Mouse (Mus musculus): ENCODE data around the gene Tstd2. TPM values are rescaled to one million over a fixed set of nuclear protein-coding genes. Genes with fewer than 3 reads are reported as not detected.

Tstd2 gene
- polyA plus RNA-seq, 1 experiment from 2014 or later = 32.7 TPM

DNA sequence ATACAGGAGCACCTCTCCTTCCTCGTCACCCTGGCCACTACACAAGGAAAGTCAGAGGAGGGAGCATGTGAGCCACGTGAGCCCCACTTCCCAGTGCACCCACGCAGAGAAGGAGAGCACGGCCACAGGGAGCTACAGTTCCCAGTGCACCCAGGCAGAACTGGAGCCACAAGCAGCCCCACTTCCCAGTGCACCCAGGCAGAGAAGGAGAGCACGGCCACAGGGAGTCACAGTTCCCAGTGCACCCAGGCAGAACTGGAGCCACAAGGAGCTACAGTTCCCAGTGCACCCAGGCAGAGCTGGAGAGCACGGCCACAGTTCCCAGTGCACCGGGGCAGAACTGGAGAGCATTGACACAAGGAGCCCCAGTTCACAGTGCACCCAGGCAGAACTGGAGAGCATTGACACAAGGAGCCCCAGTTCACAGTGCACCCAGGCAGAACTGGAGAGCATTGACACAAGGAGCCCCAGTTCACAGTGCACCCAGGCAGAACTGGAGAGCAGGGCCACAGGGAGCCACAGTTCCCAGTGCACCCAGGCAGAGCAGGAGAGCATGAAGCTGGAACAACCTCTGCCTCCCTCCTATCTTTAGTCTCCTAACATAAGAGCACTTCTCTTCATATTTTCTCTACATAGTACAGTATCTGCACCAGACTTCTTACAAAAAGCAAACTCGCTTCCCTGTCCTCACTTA is 9.0 kb downstream of the Tstd2 start:
- ATAC-seq (ENCODE audit: insufficient read depth, low FRiP score) = no peak
- H3K36me3 ChIP-seq (ENCODE audit: control insufficient read depth, insufficient read depth, low read length) = peaks cover 23% of the 10 kb centered on the region
- WGBS = 91% methylated on average over 8 of the region's 8 CpGs

DNA sequence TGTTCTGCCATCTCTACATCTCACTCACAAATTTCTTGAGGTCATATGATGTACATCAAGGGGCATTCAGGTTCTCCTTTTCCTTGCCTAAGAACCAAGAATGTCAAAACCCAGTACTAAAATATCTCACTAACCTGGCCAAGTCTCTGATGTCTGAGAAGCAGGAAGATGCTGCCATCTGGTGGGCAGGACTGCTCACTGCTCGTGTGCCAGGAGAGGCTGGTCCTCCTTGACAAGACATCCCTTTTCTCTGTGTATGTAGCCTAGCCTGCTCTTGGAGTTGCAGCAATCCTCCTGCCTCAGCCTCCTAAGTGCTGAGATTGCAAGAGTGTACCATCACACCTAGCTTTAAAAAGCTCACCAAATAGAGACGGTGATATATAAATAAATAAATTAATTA is 12.0 kb downstream of the Tstd2 start:
- Histone ChIP-seq H3K4me3 (replicated peaks; ENCODE audit: low read length) (no peak overlapping the region), H3K36me3 (ENCODE audit: control insufficient read depth, insufficient read depth, low read length) (peaks cover 23% of the 10 kb centered on the region), H3K27ac (ENCODE audit: low read length) (no peak overlapping the region), H3K4me1 (ENCODE audit: control insufficient read depth, insufficient read depth, low read length) (no peaks in the 10 kb centered on the region), H3K27me3 (ENCODE audit: control insufficient read depth, insufficient read depth, low read length) (no peaks in the 10 kb centered on the region), H3K4me2 (ENCODE audit: low read depth, low read length) (no peak overlapping the region), H3K9me3 (replicated peaks; ENCODE audit: control insufficient read depth, low read length) (no peaks in the 10 kb centered on the region), H3K9ac (ENCODE audit: low read length) (no peak overlapping the region)
- WGBS = 50% methylated on average over 2 of the region's 2 CpGs
- ATAC-seq (ENCODE audit: insufficient read depth, low FRiP score) = no peak

More for the DNA sequence above, 9.0 kb downstream of the Tstd2 start:
- no peaks in the 10 kb centered on the region for H3K4me1 ChIP-seq (ENCODE audit: control insufficient read depth, insufficient read depth, low read length)
- H3K9ac ChIP-seq (ENCODE audit: low read length) = no peak overlapping the region
- H3K27me3 ChIP-seq (ENCODE audit: control insufficient read depth, insufficient read depth, low read length) = no peaks in the 10 kb centered on the region
- no peaks in the 10 kb centered on the region for H3K9me3 ChIP-seq (replicated peaks; ENCODE audit: control insufficient read depth, low read length)
- H3K27ac ChIP-seq (ENCODE audit: low read length) = no peak overlapping the region
- H3K4me2 ChIP-seq (ENCODE audit: low read depth, low read length) = no peak overlapping the region
- H3K4me3 ChIP-seq (replicated peaks; ENCODE audit: low read length) = no peak overlapping the region

DNA sequence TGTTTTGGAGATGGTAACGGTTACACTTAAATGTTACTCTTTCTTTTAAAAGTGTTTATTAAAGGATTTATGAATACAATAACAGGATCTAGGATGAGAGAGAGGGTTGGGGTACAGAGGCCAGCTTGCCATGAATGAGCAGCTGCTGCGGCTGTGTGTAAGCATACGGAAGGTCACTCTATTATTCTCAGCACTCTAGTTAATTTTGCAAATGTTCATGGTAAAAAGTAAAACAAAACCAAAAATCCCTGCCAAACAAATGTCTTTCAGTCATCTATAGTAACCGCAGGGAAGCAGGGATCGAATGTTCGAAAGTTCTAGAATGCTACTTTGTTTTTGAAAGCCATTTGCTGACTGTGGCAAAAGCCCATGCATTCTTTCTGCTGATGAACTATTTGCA is 15.1 kb downstream of the Tstd2 start:
- Histone ChIP-seq H3K9ac (ENCODE audit: low read length) (no peak overlapping the region), H3K27ac (ENCODE audit: low read length) (no peak overlapping the region), H3K36me3 (ENCODE audit: control insufficient read depth, insufficient read depth, low read length) (0 out of 2 replicates have a peak, but pooled peaks cover 23% of the 10 kb centered on the region), H3K4me1 (ENCODE audit: control insufficient read depth, insufficient read depth, low read length) (no peaks in the 10 kb centered on the region), H3K4me3 (replicated peaks; ENCODE audit: low read length) (no peak overlapping the region), H3K27me3 (ENCODE audit: control insufficient read depth, insufficient read depth, low read length) (no peaks in the 10 kb centered on the region), H3K9me3 (replicated peaks; ENCODE audit: control insufficient read depth, low read length) (no peaks in the 10 kb centered on the region), H3K4me2 (ENCODE audit: low read depth, low read length) (no peak overlapping the region)
- no peak for ATAC-seq (ENCODE audit: insufficient read depth, low FRiP score)
- 69% methylated on average over 6 of the region's 6 CpGs for WGBS

DNA sequence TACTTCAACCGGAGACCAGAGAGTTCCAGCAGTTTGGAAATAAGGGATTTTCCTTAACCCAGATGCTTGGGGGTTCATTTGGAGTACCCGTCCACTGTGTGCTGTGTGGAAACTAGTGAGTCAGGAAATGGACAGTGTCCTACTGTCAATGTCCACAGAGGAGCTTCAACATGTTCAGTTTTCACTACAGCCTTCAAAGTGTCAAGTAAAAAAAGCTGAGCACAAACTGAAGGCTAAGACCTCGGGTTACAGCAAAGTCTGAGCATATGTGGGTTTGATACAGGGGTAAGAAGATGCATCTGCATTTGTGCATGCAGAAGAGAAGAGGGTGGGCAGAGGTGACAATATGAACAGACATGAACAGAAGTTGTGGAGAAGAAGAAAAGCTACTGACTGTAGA is 17.7 kb downstream of the Tstd2 start:
- Histone ChIP-seq H3K9ac (ENCODE audit: low read length) (no peak overlapping the region), H3K4me1 (ENCODE audit: control insufficient read depth, insufficient read depth, low read length) (no peaks in the 10 kb centered on the region), H3K4me2 (ENCODE audit: low read depth, low read length) (no peak overlapping the region), H3K36me3 (ENCODE audit: control insufficient read depth, insufficient read depth, low read length) (0 out of 2 replicates have a peak, but pooled peaks cover 23% of the 10 kb centered on the region), H3K4me3 (replicated peaks; ENCODE audit: low read length) (no peak overlapping the region), H3K9me3 (replicated peaks; ENCODE audit: control insufficient read depth, low read length) (no peaks in the 10 kb centered on the region), H3K27ac (ENCODE audit: low read length) (no peak overlapping the region), H3K27me3 (ENCODE audit: control insufficient read depth, insufficient read depth, low read length) (no peaks in the 10 kb centered on the region)
- 79% methylated on average over 3 of the region's 3 CpGs for WGBS
- ATAC-seq (ENCODE audit: insufficient read depth, low FRiP score) = no peak

DNA sequence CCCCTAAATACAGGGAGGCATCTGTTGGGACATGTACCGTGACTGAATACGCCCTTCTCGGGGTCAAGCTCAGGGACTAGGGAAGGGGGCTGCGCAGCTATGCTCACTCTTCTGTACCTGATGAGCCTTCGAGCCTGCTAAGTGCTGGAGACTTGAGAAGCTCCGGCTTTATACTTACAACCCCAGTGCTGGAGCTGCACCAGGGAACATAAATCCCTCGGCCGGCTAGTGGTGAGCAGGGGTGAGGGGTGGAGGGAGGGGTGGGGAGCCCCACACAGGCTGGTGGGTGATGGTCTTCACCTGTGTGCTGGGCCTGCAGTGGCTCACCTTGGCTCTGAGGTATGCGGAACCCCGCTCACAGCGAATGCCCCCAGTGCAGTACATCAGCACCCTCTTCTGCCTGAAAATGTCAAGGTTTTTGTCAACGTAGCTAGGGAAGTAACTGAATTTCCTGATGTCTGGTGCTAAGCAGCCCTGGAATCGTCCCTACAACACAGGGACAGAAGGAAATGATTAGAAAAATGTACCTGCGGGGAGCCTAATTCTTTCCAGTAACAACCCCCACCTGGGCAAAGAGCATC is 18.9 kb downstream of the Tstd2 start:
- no peaks in the 10 kb centered on the region for H3K27me3 ChIP-seq (ENCODE audit: control insufficient read depth, insufficient read depth, low read length)
- H3K9ac ChIP-seq (ENCODE audit: low read length) = no peak overlapping the region
- H3K4me1 ChIP-seq (ENCODE audit: control insufficient read depth, insufficient read depth, low read length) = no peaks in the 10 kb centered on the region
- no peak overlapping the region for H3K27ac ChIP-seq (ENCODE audit: low read length)
- H3K9me3 ChIP-seq (replicated peaks; ENCODE audit: control insufficient read depth, low read length) = no peaks in the 10 kb centered on the region
- H3K4me3 ChIP-seq (replicated peaks; ENCODE audit: low read length) = no peak overlapping the region
- WGBS = 93% methylated on average over 14 of the region's 14 CpGs
- 0 out of 2 replicates have a peak, but pooled peaks cover 19% of the 10 kb centered on the region for H3K36me3 ChIP-seq (ENCODE audit: control insufficient read depth, insufficient read depth, low read length)
- no peak for ATAC-seq (ENCODE audit: insufficient read depth, low FRiP score)
- no peak overlapping the region for H3K4me2 ChIP-seq (ENCODE audit: low read depth, low read length)

DNA sequence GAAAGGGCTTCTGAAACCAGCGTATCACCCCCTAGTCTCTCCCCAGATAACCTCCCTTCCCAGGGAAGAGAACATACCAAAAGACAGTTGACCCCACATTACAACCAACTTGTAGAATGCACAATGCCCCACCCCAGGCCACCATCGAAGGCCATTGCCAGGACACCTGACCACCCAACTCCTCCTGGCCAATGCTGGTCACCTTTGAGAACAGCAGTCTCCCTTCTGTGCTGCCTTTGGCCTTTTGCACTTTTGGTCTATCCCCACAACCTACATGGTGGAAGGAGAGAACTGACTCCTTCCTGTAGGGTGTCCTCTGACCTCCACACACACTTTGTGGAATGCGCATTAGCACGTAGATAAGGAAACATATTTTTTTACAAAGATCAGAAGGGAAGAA is 21.0 kb downstream of the Tstd2 start:
- Histone ChIP-seq H3K4me1 (ENCODE audit: control insufficient read depth, insufficient read depth, low read length) (no peaks in the 10 kb centered on the region), H3K27ac (ENCODE audit: low read length) (no peak overlapping the region), H3K9ac (ENCODE audit: low read length) (no peak overlapping the region), H3K9me3 (replicated peaks; ENCODE audit: control insufficient read depth, low read length) (no peaks in the 10 kb centered on the region), H3K4me3 (replicated peaks; ENCODE audit: low read length) (no peak overlapping the region), H3K27me3 (ENCODE audit: control insufficient read depth, insufficient read depth, low read length) (no peaks in the 10 kb centered on the region), H3K36me3 (ENCODE audit: control insufficient read depth, insufficient read depth, low read length) (0 out of 2 replicates have a peak, but pooled peaks cover 13% of the 10 kb centered on the region), H3K4me2 (ENCODE audit: low read depth, low read length) (no peak overlapping the region)
- 94% methylated on average over 4 of the region's 4 CpGs for WGBS
- no peak for ATAC-seq (ENCODE audit: insufficient read depth, low FRiP score)

DNA sequence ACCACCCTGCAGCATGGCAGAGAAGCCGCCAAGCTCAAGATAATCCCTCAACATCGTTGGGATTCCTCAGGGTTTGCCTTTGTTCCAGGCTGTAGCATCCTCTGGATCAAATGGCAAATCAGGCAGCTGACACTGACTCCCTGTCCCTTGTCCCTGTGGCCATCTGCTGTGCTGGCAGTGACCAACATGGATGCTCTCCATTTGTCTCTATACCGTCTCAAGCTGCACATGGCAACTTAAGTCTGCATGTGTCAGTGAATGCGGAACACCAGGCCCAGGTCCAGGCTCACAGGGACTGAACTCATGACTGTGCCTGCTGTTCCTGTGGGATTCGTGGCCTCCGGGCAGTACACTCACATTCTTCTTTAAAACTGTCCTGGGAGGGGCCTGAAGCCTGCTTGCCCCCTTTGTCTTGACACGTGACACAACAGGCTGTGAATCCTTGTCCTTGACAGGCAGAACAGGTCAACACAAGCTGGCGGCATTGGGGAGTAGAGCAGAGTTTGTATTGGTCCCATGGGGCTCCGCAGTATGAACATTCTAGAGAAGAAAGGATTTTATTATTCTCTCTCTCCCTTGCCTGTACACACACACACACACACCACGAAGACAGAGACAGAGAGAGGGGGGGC is 21.8 kb downstream of the Tstd2 start:
- no peak for ATAC-seq (ENCODE audit: insufficient read depth, low FRiP score)
- Histone ChIP-seq H3K9ac (ENCODE audit: low read length) (no peak overlapping the region), H3K27me3 (ENCODE audit: control insufficient read depth, insufficient read depth, low read length) (no peaks in the 10 kb centered on the region), H3K36me3 (ENCODE audit: control insufficient read depth, insufficient read depth, low read length) (0 out of 2 replicates have a peak, but pooled peaks cover 12% of the 10 kb centered on the region), H3K4me1 (ENCODE audit: control insufficient read depth, insufficient read depth, low read length) (no peaks in the 10 kb centered on the region), H3K9me3 (replicated peaks; ENCODE audit: control insufficient read depth, low read length) (no peaks in the 10 kb centered on the region), H3K4me3 (replicated peaks; ENCODE audit: low read length) (no peak overlapping the region), H3K4me2 (ENCODE audit: low read depth, low read length) (no peak overlapping the region), H3K27ac (ENCODE audit: low read length) (no peak overlapping the region)
- WGBS = 85% methylated on average over 10 of the region's 10 CpGs

DNA sequence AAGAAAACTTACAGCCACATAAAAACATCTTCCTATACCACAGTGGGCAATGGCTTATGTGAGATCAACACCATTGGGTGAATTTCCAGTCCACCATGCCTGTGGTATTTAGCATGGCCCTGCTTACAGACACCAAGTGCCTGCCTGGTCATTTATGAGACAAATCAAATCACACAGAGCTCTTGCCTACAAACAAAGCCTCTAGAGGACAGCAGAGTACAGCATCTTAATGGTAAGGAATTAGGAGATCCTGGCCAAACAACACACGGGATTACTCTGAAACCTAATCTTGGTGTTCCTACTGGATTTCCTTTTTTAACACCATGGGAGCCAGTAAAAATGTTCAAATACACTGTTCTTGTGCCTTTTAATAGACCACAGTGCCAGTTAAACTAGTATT is 23.2 kb downstream of the Tstd2 start:
- 62% methylated on average over 1 of the region's 1 CpGs for WGBS
- Histone ChIP-seq H3K27me3 (ENCODE audit: control insufficient read depth, insufficient read depth, low read length) (no peaks in the 10 kb centered on the region), H3K9me3 (replicated peaks; ENCODE audit: control insufficient read depth, low read length) (no peaks in the 10 kb centered on the region), H3K4me2 (ENCODE audit: low read depth, low read length) (no peak overlapping the region), H3K36me3 (ENCODE audit: control insufficient read depth, insufficient read depth, low read length) (0 out of 2 replicates have a peak, but pooled peaks cover 12% of the 10 kb centered on the region), H3K27ac (ENCODE audit: low read length) (no peak overlapping the region), H3K4me1 (ENCODE audit: control insufficient read depth, insufficient read depth, low read length) (no peaks in the 10 kb centered on the region), H3K9ac (ENCODE audit: low read length) (no peak overlapping the region), H3K4me3 (replicated peaks; ENCODE audit: low read length) (no peak overlapping the region)
- ATAC-seq (ENCODE audit: insufficient read depth, low FRiP score) = no peak

DNA sequence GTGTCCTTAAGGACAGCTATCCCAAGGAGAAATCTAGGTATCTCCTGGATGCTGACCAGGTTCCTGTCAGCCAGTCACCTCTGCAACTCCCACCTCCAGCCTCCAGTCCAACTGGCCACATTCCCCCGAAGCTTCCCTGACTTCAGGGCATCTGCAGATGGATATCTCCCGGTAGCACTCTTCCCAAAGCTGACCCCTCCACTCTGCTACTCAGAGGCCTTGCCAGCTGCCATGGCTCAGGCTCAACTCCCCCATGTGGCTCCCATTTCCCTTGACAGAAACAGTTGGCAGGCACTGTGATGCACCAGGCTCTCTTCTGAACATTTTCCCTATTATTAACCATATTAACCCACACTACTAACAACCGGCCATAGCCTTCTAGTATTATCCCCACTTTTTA is 27.1 kb downstream of the Tstd2 start:
- 50% methylated on average over 3 of the region's 3 CpGs for WGBS
- H3K27ac ChIP-seq (ENCODE audit: low read length) = no peak overlapping the region
- no peak overlapping the region for H3K4me2 ChIP-seq (ENCODE audit: low read depth, low read length)
- H3K4me1 ChIP-seq (ENCODE audit: control insufficient read depth, insufficient read depth, low read length) = no peaks in the 10 kb centered on the region
- no peaks in the 10 kb centered on the region for H3K36me3 ChIP-seq (ENCODE audit: control insufficient read depth, insufficient read depth, low read length)
- H3K27me3 ChIP-seq (ENCODE audit: control insufficient read depth, insufficient read depth, low read length) = no peaks in the 10 kb centered on the region
- ATAC-seq (ENCODE audit: insufficient read depth, low FRiP score) = no peak
- H3K9me3 ChIP-seq (replicated peaks; ENCODE audit: control insufficient read depth, low read length) = no peaks in the 10 kb centered on the region
- H3K4me3 ChIP-seq (replicated peaks; ENCODE audit: low read length) = no peak overlapping the region
- no peak overlapping the region for H3K9ac ChIP-seq (ENCODE audit: low read length)

Measured in stomach, embryonic 16.5 days (tissue).